Mouse (Mus musculus) cerebellum, adult 2 months (tissue): ENCODE data around the gene Ifnz.
"Not testable (repeated sequence)": the region's sequence is repeated elsewhere in the genome, so short reads cannot be mapped to it uniquely, and the experiment has no call there.

Experiments
- CTCF ChIP-seq: fragments of 200-500 bp; IDR thresholded peaks from 2 replicates; pipeline ENCODE4 v1.5.1; 2011; ENCODE audit warnings: low read depth, mild to moderate bottlenecking, control low read depth, low read length, moderate library complexity, borderline replicate concordance; ENCODE audit not compliant: insufficient read depth
- POLR2A ChIP-seq: fragments of 200-500 bp; IDR thresholded peaks from 2 replicates; pipeline ENCODE4 v1.6.1; 2011; ENCODE audit warnings: low read length, control low read depth, borderline replicate concordance; ENCODE audit not compliant: insufficient read depth

DNA sequence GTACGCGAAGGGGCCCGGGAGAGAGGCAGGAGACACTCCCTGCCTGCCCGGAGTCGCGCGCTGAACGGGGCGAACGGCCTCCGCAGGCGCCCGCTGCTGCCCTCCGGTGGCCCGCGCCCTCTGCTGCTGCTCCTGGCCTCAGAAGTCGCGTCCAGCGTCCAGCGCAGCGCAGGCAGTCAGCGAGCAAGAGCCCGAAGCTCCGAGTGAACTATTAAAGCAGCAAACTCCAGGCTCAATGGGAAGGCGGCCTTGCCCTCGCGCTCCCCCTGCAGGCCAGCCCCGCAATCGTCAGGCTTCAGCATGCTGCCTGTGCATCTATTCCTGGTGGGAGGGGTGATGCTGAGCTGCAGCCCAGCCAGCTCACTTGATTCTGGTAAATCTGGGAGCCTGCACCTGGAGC, 2.4 kb upstream of the Ifnz start, which contains the start of gene Gm13272:
- TF ChIP-seq POLR2A, CTCF: not testable (repeated sequence)
